Mouse (Mus musculus) CD4-positive helper T cell, adult 2 months (primary cell): Measurements from ENCODE around the gene Cmtm1.
"Not testable (repeated sequence)": the region's sequence is repeated elsewhere in the genome, so short reads cannot be mapped to it uniquely, and the experiment has no call there.

Experiments
- DNase-seq: peaks from one replicate; pipeline ENCODE4 v3.0.0-alpha.2; 2012; ENCODE audit warnings: low read depth, missing footprints, low spot score

Gene Cmtm1

DNA sequence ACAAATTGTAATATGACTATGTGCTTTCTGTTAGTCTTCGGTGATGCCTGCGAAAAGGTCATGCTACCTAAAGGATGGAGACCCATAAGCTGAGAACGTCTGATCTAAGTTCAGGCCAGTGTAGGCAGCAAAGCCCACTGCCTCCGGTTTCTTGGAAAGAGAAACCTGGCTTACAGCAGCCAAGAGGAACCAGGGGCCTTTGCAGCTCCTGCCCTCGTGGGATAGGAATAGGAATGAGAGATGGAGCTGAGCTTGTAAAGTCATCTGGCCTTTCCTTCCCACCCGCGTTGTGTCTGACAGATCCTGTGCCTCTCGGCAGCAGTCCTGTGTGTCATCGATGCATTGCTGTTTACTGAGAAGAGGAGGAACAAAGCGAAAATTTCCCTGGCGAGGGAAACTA, 11.3 kb upstream of the Cmtm1 start, which contains the start of gene Gm11020:
Gene Gm11020 (plus strand): TSS at position 301 of the 400 bp plus-strand sequence.
- DNase-seq = not testable (repeated sequence)

DNA sequence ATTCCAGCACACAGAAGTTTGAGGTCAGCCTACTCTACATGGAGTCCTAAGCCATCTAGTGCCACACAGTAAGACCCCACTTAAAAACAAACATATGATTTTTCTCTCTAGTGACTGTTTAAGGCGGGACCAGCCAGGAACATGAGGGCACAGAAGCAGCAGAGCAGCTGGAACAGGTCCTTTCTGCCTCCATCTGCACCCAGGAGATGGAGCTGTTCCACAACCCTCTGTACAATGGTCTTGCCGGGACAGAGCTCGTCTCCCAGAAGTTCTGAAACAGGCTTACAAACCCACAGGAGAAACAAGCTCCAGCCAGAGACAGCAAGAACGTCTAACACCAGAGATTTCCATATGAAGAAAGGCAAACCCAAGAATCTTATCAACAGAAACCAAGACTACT, 3.4 kb upstream of the Cmtm1 start:
- no peak for DNase-seq

DNA sequence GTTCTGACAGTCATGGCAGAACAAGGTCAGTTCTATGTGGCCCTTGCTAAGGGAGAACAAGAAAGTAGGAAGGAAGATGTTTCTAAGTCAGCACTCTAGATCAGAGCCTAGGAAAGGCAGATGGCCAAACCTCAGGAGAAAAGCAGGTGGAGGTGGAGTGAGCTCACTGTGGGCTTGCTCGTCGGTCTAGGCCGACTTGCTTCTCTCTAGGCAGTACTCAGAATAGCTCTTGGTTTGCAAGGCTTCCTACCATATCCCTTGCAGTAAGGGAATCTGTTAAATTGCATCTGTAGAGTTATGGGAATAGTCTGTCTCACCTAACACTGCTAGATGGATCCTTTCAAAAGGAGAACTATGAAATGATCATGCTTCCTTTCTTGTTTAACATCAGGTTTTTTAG, 2.1 kb upstream of the Cmtm1 start:
- not testable (repeated sequence) for DNase-seq

DNA sequence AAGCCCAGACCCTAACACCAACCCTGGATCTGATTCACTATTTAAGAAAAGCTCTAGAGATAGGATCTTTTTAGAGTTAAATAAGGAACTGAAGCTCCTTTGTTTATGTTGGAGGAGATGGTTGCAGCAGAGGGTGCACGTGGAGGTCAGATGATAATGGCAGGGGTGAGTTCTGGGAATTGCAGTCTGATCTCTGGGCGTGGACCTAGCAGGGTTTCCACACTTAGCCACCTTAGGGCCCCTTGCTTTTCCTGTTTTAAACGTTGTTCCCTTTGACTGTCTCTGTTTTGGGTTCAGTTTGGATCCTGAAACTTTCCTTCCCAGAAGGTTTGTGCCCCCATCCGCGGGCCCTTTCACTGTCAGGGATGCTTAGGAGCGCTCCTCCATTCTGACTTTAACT, 1.6 kb downstream of the Cmtm1 start:
- DNase-seq = not testable (repeated sequence)

DNA sequence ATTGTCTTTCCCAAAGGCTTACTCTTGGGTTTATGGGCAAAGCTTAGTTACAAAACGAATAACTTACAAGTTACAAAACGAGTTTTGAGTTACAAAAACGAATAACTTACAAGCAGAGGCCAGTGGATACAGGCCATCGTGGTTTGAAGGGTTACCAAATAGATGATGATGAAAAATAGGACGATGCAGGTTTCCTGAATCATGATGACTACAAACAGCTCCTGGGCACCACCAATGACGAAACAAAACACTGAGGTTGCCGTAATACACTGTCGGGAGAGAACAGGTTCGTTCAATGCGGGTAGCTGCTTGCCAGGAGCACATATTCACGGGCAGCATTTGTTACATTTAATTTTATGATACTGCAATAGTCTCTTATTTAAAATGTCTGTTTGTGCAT, 5.0 kb downstream of the Cmtm1 start:
- DNase-seq = no peak

DNA sequence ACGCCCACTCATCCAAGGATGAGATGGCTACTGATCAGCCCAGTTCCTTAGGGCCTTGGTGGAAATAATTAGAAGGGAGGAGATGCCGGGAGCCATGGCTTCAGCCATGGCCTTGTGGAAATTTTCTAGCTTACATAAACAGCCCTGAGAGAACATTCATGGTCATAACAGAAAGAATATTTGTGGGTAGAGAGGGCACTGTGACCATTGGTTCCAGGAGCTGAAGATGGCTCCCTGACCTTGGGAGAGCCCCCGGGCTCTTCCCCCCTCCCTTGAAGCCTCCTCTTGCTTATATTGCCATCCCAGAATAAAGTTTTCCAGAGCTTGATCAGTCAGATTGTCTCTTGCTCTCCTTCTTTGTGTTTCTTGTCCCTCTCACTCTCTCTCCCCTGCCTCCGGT, 7.4 kb downstream of the Cmtm1 start:
- not testable (repeated sequence) for DNase-seq

DNA sequence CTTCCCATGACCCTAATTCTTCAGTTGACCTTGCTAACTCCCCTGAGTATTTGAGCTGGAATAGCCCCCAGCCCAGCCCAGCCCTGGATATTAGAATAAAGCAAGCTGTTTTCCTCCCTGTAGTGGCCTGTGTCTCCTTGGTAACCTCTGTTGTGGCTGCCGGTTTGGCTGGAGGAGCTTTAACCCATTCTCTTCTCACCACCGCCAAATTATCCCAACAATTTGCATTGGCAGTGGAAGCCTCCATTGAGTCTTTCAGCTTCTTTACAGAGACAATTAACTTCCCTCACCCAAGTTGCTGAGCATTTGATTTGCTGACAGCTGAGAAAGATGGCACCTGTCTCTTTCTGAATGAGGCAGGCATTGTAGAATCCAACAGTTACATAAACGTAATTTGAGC, 8.4 kb downstream of the Cmtm1 start:
- not testable (repeated sequence) for DNase-seq

DNA sequence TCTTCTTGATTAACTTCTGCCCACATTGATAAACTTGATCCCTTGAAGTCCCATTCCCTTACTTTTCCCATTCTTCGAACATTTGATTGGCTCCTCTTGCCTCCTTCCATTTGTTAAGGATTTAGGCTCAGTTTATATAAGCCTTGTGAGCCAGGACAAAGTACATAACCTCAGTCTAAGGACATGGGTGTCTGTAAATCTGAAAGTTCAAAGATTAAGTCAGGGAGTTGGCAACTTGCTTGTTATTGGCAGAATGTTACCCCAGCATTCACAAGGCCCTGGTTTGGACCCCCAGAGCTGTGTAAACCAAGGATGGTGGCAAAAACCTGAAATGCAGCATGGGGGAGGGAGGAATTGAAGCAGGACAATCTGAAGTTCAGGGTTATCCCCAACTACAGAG, 15.5 kb downstream of the Cmtm1 start:
- no peak for DNase-seq

DNA sequence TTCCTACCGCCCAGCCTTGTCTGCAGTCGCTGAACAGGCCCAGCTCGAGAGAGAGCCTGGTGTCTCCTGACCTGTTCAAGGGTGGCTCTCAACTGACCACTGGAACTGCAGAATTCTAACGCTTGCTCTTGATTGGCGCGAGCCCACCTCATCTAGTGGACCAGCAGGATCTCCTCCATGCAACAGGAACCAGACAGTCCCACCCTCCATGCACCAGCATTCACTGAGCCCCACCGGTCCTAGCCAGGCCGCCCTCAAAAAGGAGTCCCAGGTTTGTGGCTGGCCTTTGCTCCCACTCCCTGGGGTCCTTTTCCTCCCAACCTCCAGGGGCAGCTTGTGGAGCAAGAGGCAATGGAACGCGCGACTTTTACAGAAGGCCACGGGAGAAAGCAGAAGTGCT, 16.9 kb downstream of the Cmtm1 start, which contains the start of gene Cmtm2a:
Gene Cmtm2a (minus strand): TSS at position 101 of the 400 bp plus-strand sequence.
- DNase-seq = not testable (repeated sequence)

DNA sequence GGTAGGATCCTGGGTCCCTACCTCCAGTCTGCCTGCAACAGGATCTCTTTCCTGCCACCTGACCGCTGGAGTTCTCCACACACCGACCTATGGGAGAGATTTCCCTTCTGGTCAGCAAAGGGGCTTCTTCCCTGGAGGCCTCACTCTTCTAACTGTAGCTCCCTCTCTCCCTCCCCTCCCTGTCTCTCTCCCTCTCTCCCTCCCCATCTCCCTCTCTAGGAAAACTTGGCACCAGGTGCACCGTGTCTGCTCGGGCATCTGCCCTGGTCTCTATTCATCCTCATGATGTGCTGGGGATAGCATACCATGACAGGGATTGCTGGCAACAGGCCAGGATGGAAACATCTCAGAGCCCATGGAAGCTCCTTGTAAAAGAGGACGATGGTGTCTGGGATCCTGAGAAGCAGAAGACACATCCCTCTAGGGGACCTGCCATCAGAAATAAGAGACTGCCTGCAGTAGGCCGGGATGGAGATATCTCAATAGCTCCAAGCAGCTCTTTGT, 41.0 kb downstream of the Cmtm1 start:
- no peak for DNase-seq

DNA sequence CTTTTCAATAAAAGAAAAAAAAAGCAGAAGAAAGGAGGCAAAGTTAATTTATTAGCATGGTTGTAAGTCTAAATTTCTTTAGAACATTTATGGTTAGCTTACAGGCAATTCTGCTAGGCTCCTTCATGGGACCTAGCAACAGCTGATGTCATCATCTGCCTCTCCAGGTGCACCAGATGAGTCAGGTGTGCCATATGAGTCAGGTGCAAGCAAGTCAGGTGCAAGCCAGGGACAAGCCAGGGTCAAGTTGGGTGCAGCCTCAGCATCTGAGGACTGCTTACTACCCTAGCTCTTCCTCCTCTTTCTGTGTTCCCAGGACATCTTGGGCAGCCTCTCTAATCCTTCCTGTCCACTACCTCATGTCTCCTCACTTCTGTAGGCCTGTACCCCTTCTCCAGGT, 41.6 kb downstream of the Cmtm1 start:
- no peak for DNase-seq

DNA sequence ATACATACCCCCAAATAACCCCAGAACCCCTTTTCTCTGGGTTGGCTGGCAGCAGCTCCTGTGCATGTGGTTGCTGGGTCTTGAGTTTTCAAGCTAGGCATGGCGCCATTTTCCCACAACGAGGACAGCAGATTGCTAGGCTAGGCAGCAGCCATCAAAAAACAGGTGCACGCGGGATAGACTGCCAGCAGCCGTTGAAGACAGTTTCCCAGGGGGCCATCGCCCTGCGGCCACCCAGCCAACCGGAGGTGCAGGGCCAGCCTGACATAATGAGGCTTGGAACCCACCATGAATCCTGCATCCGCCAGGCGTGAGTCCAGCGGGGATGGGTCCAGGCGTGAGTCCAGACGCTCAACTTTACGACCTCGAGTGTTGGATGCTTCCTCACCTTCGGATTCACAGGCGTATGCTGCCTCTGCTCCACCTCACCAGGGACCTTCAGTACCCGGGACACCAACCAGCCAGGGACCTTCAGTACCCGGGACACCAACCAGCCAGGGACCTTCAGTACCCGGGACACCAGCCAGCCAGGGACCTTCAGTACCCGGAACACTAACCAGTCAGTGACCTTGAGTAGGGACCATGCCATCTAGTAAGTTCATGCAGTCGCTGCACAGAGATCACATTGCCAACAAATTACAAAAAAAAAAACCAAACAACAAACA, 45.5 kb downstream of the Cmtm1 start:
- not testable (repeated sequence) for DNase-seq

DNA sequence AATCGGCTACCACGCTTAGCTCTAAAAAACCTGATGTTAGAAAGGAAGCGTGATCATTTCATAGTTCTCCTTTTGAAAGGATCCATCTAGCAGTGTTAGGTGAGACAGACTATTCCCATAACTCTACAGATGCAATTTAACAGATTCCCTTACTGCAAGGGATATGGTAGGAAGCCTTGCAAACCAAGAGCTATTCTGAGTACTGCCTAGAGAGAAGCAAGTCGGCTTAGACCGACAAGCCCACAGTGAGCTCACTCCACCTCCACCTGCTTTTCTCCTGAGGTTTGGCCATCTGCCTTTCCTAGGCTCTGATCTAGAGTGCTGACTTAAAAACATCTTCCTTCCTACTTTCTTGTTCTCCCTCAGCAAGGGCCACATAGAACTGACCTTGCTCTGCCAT, 48.1 kb downstream of the Cmtm1 start:
- not testable (repeated sequence) for DNase-seq

DNA sequence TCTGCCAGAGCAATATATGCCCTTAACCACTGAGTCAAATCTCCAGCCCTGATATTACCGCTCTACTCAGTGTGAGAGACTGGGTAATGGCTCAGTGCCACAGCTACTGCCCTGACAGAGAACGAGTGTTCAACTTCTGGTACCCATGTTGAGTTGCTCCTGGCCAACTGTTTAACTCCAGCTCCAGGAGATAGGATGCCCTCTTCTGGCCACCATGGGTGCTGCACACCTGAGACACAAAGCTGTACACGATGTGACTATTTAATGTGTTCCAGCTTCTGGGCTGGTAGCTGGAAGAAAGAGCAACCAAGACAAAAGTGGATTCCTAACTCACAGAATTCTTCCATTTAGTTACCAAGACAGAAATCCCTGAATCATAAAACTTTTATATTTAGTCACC, 56.9 kb downstream of the Cmtm1 start:
- DNase-seq = peak; percentile 66

DNA sequence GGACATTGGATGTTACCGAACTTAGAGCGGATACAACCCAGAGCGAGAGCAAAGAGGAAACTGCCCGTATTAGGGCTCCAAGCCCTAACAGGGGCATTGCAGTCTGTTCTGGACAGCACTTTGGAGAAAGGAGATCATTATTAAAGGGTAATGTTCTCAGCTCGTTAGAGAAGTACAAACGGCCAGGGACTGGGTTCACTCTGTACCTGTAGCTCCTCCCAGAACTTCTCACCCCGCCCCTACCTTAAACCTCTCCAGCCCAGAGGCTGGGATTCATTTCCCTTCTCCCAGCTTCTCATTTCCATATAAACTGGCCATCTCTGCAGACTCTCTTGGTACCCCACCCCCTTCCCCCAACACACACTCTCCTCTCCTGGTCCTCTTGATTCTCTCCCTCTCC, 58.5 kb downstream of the Cmtm1 start:
- peak; percentile 26 for DNase-seq

DNA sequence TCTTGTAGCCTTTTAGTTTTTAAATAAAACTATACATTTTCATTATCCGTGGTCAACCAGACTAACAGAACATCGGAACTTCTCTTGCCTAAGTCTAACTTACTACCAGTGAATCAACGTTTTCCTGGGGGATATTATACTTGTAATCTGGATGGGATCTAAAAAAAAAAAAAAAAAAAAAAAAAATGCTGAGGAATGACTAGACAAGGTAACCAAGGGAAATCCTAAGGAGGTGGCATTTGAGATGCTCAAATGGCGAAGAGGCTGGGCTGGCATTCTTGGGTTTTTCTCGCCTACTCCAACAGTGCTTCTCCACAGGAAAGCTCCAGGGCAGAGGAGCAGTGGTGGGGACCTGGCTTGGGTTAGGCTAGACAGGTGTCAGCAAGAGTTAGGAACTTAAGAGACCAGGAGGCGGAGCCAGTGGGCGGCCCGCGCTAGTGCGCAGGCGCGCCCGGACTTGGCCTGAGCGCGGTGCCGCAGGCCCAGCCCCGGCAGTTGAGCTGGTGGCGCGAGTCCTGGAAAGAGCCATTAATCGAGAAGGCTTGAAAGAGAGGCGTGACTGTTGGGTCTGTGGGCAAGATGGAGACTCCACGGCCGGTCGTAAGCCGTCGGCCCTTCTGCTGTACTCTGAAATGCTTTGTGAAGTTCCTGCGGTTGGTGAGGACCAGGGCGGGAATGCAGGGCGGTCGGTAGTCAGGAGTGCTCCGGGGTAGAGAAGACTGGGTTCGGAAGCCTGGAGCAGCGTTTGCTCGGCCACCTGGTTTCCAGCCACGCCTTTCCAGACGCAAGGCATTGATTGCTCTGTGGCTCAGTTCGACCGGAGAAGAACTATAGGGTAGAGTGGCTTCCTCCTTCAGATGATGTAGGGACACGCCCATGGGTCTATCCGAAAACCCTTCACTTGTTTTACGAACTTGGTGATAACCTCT, 59.2 kb downstream of the Cmtm1 start, which contains the start of gene Cklf:
Gene Cklf (plus strand): TSS at position 423 of the 929 bp plus-strand sequence.
- DNase-seq = peak; percentile 93

DNA sequence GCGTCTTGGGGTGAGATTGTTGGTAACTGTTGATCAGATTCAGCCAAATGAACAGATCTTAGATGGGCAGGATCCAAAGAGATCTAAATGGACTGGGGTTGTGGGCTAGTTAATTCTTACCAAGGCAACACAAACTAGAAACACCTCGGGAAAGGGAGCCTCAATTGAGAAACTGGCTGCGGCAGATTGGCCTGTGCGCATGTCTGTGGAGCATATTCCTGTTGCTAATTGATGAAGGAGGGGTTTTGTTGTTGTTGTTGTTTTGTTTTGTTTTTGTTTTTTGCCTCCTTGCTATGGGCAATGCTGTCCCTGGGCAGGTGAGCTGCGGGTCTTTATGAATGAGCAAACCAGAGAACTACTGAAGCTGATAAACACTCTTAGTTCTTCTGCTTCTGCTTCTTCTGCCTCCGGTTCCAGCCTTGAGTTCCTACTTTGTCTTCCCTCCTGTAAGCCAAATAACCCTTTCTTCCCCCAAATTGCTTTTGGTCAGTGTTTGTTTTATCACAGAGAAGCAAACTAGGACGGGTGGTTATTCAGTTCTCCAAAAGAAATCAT, 60.4 kb downstream of the Cmtm1 start:
- no peak for DNase-seq

DNA sequence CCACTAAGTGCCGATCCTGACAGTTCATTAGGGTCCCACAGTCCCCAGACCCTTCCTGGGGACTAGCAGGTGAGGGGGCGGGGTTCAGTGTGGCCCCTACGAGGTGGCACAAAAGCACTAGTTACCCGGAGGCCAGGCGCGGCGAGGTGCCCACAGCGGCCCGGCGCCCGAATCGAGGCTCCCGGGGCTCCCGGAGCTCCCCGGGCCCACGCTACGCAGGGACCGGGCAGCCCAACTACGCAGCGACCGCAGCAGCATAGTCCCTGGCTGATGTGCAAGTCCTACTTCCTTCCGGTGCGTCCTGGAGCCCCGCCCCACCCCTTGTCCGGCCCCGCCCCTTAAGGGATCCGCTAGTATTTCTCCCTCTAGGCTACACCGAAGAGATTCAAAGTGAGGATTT, 61.7 kb downstream of the Cmtm1 start, which contains the start of gene Tk2:
Gene Tk2 (minus strand): TSS at position 283 of the 400 bp plus-strand sequence.
- DNase-seq = peak; percentile 89

DNA sequence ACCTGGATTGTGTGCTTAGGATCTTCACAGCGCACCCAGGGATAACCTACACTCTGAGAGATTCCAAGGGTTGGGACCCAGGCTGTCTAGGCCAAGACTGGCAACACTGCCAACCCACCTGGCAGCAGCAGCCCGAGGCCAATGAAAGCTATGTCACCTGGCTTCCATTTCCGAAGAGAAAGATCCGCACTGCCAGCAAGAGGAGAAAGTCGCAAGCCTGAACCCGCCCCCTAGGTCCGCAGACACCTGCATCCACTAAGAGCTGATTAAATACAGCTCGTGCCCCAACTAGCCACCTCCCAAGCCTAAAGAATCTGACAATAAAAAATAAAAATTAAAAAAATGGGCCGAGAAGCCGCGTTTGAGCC, 62.1 kb downstream of the Cmtm1 start:
- peak; percentile 67 for DNase-seq

DNA sequence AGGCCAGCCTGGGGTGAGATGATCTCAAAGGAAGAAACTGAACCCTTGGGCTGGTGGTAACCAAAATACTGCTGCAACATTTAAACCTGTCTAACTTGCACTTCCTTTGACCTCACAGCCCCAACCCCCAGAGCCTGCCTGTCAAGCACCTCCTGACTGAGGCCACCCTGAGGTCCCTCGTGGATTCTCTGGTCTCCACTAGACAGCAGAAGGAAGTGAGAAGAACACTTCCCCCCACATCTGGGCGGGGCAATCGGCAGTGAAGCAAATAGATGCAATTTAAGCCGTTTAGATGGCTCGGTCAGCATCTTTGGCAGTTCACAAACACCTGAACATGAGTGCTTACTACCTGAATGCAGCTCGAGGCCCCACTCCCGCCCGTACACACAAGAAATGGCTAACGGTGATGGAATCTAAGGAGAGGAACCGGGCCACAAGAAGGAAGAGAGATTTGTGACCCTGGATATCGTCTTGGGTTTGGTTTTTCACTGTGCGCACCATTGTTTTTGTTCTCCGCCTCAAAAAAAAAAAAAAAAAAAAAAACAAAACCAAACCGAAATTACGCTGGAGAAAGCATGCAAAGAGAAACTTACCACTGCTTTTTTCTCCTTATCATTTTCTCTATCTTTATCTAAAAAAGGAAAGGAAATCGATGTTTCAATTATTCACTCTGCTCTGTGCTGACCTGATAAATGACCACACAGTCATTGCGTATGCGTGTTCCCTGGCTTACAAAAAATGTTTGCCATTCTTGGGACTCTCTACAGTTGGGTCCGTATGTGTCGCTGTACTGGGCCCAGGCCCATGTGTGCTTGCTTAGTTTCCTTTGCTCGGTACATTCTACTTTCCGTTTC, 62.7 kb downstream of the Cmtm1 start:
- peak; percentile 86 for DNase-seq

DNA sequence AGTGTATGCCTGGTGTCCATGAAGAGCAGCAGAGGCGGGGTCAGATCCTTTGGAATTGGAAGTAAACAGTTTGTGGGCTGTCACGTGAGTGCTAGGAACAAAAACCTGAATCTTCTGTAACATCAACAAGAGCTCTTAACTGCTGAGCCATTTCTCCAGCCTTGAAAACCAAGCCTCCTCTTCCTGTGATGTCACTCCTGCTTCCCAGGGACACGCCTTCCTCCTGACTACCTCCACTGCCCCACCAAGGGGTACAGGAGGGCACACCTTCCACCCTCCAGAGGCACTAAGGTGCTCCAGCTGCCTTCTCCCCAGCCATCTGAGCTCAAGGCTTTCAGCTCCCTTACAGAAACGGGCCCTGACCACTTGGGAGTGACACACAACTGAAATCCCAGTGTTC, 63.3 kb downstream of the Cmtm1 start:
- DNase-seq = peak; percentile 53
